Mouse (Mus musculus): Measurements from ENCODE around the gene Taar7d.
"Not testable (repeated sequence)": the region's sequence is repeated elsewhere in the genome, so short reads cannot be mapped to it uniquely, and the experiment has no call there.

The Taar7d gene

DNA sequence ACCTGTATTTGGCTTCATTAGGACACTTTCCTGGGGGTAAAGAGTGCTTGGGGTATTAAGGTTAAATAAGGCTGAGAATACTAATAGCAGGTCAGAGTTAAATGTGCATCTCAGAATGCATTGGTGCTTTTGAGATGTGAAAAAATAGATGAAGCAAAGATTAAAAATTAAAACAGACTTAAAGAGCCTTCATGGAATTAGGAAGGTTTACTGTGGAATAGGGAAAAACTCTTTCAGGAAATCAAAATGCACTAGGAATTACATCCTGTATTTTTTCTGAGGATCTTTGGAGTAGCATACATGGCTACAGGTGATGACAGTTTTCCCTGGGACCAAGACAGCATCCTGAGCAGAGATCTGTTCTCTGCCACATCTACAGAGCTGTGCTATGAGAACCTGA is at the start of gene Taar7d:
Gene Taar7d, plus strand, starts transcription at position 301 of the 400 bp plus-strand sequence.
- no peak for DNase-seq (ENCODE audit: low spot score in 2 of 2)

DNA sequence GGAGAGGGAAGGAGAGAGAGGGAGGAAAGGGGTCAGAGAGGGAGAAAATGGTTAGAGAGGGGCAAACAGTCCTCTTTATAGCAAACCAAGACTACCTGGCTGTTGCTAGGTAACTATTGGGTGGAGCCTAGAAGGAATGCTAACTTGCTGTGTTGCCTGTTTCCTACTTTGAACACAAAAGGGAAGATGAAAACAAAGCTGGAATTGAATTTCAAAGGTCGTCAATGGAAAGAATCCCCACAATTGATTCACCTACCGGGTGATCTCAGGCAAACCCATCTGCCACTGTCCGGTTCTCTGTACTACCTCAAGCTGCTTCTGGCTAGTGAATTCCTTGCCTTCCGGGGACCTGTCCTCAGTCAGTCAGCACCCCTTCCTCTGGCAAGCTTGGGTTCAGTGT is 49.1 kb upstream of the Taar7d start:
- no peak for DNase-seq (ENCODE audit: low spot score in 2 of 2)

DNA sequence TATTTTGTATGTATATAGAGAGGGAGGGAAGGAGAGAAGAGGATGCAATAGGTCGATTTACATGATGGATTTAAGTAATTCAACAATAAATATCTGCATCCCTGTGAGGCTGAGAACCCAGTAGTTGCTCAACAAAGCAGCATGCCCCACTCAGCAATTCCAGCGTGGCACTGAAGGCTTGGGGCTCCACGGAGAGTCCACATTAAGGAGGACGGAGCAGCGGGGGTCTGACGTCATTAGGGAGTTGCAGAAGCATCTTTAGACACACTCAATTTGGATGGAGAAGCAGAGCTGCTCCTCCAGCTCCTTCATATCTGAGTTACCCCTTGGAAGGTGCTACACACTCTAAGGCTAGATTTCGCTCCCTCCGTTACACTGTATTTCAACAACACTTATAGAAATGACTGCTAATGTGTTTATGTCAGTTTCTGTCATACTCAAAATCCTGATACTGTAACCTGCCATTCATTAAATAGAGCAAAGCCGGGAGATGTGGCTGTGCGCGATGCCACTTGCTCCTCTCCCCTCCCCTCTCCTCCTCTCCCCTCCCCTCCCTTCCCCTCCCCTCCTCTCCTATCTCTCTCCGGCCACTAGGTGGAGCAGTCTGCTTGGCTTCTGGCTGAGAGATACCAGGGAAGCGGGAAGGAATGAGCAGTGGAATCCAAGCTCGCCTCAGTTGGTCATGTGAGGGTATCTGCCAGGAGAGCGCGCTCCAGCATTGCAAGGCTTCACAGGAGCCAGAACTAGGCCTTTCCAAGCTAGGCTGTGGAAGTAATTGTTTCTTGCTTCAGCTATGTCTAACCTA is 47.9 kb upstream of the Taar7d start:
- DNase-seq (ENCODE audit: low spot score in 2 of 2) = peak; percentile 40 to 53

DNA sequence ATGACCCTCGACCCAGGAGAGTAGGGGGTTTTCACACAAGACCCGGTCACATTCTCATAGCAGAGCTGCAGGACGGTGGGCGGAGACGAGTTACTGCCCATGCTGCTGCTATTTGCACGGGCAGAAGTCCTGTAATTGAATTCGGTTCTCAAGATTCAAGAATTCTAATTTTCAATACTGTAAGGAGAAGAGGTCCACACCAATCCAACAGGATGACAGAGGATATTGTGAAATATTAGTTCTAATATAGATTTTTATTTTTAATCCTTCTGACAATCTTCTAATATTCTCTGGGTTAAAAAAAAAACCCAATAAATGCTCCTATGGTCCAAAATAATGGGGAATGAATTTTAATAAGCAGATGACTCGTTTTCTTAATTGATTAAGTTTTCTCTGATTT is 41.5 kb upstream of the Taar7d start, which contains the start of gene Taar6:
Gene Taar6, minus strand, starts transcription at position 101 of the 400 bp plus-strand sequence.
- DNase-seq (ENCODE audit: low spot score in 2 of 2) = no peak

DNA sequence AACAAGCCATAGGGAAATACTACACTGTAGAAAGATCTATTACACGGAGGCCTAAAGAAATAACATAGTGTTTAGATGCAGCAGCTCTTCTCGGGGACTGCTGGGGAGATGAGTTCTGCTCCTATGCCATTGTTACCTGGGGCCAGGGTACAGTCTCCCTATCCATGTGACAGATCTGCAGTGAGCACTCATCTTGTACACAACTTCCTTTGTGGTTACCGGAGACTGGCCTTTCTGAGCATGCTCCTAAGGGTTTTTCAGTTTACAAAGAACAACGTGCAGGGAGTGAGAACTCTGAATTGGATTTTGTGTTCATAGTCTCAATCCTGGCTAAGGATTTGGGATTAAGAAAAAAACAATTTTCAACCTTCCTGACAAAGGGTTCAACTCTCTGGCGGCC is 40.6 kb upstream of the Taar7d start:
- DNase-seq (ENCODE audit: low spot score in 2 of 2) = no peak

DNA sequence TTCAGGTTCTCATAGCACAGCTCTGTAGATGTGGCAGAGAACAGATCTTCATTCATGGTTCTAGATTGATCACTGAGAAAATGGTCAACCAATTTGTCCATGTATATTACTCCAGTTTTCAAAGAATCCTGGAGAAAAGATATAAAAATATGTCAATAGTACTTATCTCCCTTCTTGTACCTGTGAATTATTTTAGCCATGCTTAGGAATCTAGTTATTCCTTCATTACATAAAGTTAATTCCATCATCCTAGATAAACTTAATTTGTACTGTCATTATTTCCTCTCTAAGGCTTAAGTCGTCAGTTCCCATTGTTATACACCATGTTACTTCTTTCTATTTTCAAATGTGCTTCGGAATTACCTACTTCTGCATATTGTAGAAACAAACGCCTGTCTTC is 33.6 kb upstream of the Taar7d start, which contains the start of gene Taar7a:
Gene Taar7a, minus strand, starts transcription at position 101 of the 400 bp plus-strand sequence.
- no peak for DNase-seq (ENCODE audit: low spot score in 2 of 2)

DNA sequence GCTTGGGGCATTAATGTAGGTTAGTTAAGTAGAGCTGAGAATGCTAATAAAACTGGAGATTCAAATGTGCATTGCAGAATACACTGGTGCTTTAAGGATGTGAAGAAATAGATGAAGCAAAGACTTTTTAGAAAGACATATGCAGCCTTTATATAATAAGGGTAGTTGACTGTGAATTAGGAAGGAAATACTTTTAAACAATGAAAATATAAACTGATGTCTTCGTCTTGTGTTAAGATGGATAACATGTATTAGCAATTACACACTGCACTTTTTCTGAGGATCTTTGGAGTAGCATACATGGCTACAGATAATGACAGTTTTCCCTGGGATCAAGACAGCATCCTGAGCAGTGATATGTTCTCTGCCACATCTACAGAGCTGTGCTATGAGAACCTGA is 27.4 kb upstream of the Taar7d start, which contains the start of gene Taar7b:
Gene Taar7b, plus strand, starts transcription at position 301 of the 400 bp plus-strand sequence.
- no peak for DNase-seq (ENCODE audit: low spot score in 2 of 2)

DNA sequence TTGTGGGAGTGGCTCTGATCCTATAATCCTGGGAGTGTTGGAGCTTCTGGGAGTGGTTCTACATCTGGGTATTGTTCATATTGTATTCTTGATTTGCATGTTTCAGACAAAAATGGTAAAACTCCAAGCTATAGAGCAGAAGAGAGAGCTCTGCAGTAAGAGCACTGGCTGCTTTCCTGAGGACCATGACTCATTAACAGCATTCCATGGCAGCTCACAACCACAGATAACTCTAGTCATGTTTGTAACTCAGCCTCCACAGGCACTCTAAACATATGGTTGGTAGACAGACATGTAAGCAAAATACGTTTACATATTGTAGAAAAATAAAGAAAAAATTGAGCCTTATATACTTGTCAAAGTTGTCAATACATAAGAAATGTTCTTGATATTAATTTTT is 20.6 kb upstream of the Taar7d start:
- no peak for DNase-seq (ENCODE audit: low spot score in 2 of 2)

DNA sequence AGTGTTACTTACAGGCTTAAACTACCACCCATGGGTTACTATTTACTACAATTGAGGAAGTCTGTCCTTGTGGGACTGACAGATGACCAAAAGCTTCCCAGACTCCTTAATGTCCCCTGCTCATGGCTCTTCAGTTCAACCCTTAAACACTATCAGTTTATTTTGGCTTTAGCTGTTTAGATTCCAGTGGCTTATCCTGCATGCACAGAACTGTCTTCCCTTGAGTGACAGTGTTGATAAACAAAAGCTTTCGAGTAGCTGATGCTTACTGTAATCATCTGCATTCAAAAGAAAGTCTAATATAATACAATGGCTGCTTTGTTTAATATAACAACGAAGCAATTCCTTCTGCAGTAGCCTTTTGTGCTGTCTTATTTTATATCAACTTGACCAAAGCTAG is 20.0 kb upstream of the Taar7d start:
- DNase-seq (ENCODE audit: low spot score in 2 of 2) = no peak

DNA sequence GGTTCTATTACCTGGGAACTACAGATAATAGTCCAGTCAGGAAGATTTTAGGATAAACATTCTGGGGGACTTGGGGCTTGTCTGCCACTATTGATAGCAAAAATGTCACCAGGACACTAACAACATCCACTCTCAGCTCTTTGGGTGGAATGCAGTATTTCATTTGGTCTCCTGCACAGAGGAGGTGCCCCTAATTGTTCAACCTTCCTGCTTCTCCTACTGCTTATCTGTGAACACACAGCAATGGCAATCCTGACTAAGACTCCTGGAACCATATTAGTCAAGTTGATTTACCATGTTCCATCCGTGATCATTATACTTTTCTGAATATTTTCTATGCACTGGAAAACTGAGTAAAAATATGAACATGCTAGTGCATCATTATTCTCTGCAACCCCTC is 18.9 kb upstream of the Taar7d start:
- DNase-seq (ENCODE audit: low spot score in 2 of 2) = no peak

DNA sequence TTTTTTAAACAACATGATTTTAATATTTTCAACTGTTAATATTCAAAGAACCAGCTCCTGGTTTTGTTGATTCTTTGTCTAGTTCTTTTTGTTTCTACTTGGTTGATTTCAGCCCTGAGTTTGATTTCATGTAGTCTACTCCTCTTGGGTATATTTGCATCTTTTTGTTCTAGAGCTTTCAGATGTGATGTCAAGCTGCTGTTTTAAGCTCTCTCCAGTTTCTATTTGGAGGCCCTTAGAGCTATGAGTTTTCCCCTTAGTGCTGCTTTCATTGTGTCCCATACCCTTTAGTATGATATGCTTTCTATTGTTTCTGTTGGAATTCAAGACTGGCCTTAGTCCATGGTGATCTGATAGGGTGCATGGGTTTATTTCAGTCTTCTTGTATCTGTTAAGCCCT is 4.3 kb downstream of the Taar7d start:
- no peak for DNase-seq (ENCODE audit: low spot score in 2 of 2)

DNA sequence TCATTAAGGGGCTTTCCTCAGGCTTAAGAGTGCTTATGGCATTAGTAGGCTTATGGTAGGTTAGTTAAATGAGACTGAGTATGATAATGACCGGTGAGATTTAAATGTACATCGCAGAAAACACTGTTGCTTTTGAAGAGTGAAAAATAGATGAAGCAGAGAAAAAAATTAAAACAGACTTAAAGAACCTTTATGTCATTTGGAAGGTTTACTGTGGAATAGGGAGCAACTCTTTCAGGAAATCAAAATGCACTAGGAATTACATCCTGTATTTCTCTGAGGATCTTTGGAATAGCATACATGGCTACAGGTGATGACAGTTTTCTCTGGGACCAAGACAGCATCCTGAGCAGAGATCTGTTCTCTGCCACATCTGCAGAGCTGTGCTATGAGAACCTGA is 10.3 kb downstream of the Taar7d start, which contains the start of gene Taar7e:
Gene Taar7e, plus strand, starts transcription at position 301 of the 400 bp plus-strand sequence.
- DNase-seq (ENCODE audit: low spot score in 2 of 2) = no peak

DNA sequence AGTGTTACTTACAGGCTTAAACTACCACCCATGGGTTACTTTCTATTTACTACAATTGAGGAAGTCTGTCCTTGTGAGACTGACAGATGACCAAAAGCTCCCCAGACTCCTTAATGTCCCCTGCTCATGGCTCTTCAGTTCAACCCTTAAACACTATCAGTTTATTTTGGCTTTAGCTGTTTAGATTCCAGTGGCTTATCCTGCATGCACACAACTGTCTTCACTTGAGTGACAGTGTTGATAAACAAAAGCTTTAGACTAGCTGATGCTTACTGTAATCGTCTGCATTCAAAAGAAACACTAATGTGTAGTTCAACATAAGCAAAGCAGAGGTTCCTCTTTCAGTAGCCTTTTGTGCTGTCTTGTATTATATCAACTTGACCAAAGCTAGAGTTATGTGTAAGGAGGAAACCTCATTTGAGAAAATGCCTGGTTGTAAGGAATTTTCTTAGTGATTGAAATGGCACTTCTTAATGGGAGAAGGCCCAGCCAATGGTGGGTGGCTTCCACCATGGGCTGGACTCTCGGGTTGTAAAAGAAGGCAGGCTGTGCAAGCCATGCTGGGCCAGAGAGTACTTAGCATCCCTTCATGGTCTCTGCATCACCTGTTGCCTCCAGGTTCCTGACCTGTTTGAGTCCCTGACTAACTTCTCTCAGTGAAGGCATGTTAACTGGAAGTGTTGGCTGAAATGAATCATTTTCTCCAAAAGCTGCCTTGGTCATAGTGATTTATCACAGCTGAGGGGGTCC is 13.3 kb downstream of the Taar7d start:
- DNase-seq (ENCODE audit: low spot score in 2 of 2) = no peak

DNA sequence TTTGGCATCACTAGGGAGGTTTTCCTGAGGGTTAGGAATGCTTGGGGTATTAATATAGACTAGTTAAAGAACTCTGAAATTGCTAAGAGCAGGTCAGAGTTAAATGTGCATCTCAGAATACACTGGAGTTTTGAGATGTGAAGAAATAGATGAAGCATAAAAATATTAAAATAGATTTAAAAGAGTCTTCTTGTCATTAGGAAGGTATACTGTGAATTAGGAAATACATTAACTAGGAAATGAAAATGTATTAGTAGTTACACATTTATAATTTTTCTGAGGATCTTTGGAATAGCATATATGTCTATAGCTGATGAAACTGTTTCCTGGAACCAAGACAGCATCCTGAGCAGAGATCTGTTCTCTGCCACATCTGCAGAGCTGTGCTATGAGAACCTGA is 22.2 kb downstream of the Taar7d start, which contains the start of gene Taar7f:
Gene Taar7f, plus strand, starts transcription at position 301 of the 400 bp plus-strand sequence.
- DNase-seq (ENCODE audit: low spot score in 2 of 2) = no peak

DNA sequence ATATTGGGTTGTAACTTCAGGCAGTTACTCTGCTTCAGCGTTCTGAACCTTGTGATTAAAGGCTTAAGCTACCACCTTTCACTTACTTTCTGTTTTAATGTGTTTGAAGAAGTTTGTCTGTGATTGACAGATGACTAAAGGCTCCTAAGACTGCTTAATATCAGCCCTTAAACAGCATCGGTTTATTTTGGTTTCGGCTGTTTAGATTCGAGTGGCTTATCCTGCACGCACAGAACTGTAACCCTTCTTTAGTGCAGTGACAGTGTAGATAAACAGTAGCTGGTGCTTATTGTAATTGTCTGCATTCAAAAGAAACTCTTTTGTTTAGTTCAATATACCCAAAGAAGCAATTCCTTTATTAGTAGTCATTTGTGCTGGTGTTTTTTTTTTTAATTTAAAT is 25.0 kb downstream of the Taar7d start:
- no peak for DNase-seq (ENCODE audit: low spot score in 2 of 2)

DNA sequence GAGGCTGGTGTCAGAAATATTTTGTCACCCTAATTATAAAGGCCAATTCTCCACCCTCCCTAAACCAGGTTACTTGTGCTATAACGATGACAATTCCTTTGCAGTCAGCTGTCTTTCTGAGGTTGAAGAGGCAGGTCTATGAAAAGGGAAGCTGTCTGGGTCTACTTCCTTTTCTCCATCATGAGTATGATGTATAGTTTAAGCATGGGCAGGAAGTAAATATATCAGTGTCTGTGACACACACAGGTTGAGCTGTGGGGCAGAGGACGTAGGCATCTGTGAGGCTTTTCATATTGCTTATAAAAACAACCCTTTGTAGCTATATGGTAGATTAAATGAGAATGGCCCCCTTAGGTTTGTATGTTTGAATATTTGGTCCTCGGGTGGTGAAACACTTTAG is 32.0 kb downstream of the Taar7d start:
- no peak for DNase-seq (ENCODE audit: low spot score in 2 of 2)

DNA sequence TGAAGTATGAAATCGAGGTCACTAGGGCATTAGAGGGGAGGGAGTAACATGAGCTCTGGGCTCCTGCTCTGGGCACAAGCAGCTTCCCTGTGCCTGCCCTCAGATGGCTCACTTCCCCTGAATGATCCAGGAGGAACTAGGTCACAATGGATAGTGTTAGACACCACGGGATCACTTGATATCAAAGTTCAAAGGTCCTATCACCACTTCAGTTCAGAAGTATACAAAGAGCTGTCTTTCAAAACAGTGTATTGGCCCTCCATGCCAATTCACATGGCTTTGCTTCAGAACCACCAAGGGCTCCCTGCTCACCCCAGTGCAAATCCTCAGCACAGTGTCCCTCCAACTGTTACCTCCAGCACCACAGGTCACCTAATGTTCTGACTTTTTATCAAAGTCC is 47.7 kb downstream of the Taar7d start:
- not testable (repeated sequence) for DNase-seq (ENCODE audit: low spot score in 2 of 2)

DNA sequence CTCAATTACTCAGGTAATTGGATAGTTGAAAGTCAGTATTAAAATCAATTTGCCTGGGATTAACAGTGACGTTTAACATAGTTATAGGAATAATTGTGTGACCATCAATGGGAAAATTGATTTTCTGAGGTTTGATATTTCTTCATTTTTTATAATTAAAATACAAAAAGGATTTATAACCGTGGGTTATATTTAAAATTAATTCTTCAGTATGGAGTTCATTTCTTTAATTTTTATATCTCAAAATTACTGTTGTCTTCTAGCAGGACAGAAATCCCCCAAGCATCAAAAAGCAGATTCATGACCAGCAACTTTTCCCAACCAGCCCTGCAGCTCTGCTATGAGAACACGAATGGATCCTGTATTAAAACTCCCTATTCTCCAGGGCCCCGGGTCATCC is 49.2 kb downstream of the Taar7d start, which contains the start of gene Taar8a:
Gene Taar8a, plus strand, starts transcription at position 301 of the 400 bp plus-strand sequence.
- DNase-seq (ENCODE audit: low spot score in 2 of 2) = not testable (repeated sequence)

All from frontal cortex, postnatal 25 days (tissue).